Mouse (Mus musculus) liver, adult 2 months (tissue): Measurements from ENCODE around the gene Fam83f.

Source experiments
- CTCF ChIP-seq: fragments of 200-500 bp; IDR thresholded peaks from 2 replicates; pipeline ENCODE4 v1.5.1; 2011; ENCODE audit warnings: low read depth, low read length, control low read depth
- POLR2A ChIP-seq: fragments of 200-500 bp; IDR thresholded peaks from 2 replicates; pipeline ENCODE4 v1.6.1; 2011; ENCODE audit warnings: low read length, control low read depth; ENCODE audit not compliant: insufficient read depth; ENCODE audit errors: extremely low read depth

DNA sequence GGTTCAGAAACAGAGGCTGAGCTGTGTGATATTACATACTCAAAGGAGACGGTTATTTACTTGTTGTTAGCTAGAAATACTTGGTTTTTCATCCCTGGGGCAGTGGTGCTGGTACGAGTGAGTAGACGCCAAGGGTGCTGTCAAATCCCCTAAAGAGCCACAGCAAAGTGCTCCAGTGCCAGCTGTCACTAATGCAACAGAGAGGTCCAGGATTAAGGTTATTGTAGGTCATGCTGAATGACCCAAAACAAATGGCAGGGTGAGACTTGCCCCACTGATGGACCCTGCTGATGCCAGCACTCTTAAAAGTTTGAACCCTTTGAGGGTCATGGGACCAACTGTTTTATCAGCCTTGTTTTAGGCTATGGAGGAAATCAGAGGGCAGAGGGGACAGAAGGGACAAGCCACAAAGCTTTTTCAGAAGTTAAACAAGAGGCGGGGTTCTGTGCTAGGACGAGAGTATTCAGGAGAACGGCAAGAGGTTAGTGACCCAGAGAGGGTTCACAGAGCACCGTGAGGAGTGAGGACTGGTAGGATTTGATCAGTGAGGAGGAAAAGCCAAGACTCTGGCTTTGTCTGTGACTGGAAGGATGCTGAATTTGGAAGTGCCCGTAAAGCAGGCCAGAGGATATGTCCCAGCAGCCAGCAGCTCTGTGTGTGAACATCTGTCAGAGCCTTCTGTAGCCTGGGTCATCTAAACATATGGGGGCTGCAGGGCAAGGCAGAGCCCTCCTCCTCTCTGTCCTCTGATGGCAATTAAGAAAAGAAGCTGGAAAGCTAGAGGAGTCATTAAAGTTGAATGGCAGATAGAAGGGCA is 13.3 kb downstream of the Fam83f start:
- TF ChIP-seq CTCF, result no peak
- no peak for TF ChIP-seq POLR2A
